17 mouse cellular contexts compared by ENCODE assay signal in the genomic region with DNA sequence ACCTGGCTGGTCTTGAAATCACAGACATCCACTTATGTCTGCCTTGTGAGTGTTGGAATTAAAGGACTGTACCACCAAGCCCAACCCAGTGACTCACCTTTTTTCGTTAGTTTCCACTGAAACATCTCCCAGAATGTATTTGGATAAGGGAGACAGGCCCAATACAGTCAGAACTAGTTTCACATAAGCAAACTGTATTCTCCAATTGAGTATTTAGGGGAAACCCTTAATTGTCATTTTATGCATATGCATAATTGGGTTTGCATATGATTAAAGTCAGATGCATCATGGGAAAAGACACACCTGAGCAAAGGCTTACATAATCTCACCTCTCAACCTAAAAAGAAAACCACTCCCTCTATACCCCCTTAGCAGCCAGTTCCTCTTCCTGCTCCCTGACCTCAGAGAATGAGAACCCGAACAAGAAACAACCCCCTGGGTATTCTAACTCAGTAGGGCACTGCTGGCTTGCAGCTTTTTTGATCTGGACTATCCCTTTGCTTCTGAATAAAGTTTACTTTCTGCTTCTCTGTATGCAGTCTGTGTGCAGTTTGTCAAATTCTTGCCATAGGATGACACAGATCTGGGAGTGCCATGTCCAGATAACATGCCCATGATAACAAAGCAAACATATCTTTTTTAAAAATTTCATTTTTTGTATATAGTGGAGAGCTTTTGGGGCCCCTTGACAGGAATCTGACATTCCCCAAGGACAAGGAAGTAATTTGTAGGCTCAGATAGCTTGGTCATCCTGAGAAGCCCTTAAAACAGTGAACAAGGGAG.
"Had no signal": no experiment of that assay in that cellular context is flagged by ENCODE, and none has a peak within 500 bp of the region (broad histone marks: within the 10 kb centered on the region; RNA-seq: fewer than 3 reads in every experiment).

No protein-coding gene starts in this region.

- H3K27ac ChIP-seq: kidney, embryonic 15.5 days; limb, embryonic 12.5 days; limb, embryonic 15.5 days; liver, embryonic 14.5 days; macrophage; stomach, postnatal 0 days had no signal

- H3K9me3 ChIP-seq: limb, embryonic 15.5 days had no signal

- H3K9ac ChIP-seq: kidney, embryonic 15.5 days; limb, embryonic 12.5 days; limb, embryonic 15.5 days; liver, embryonic 14.5 days; liver, postnatal 0 days; lung, embryonic 14.5 days had no signal

- H3K4me1 ChIP-seq: kidney, embryonic 15.5 days; limb, embryonic 12.5 days; limb, embryonic 15.5 days had no signal

- H3K4me3 ChIP-seq: kidney, embryonic 15.5 days; limb, embryonic 12.5 days; limb, embryonic 15.5 days had no signal

- ATAC-seq: liver, postnatal 0 days; lung, postnatal 0 days had no signal

- DNase-seq: kidney, adult 8-10 months; kidney, postnatal 14 days; kidney, postnatal 4 days; left cerebral cortex, postnatal 4 days; liver, postnatal 0 days; lung, embryonic 14.5 days; midbrain, embryonic 14.5 days; thymus, adult 2 months; thymus, postnatal 14 days had no signal

- H3K27me3 ChIP-seq: kidney, embryonic 15.5 days; limb, embryonic 12.5 days; limb, embryonic 15.5 days; megakaryocyte, embryonic 14.5 days had no signal
